Mouse (Mus musculus) myocyte (in vitro differentiated cells): ENCODE measurements around the gene Amt. TPM values are rescaled to one million over a fixed set of nuclear protein-coding genes. Genes with fewer than 3 reads are reported as not detected.

Experiments used
- H3K27me3 ChIP-seq: one replicate; pipeline ENCODE4 v1.6.1; 2011; ENCODE audit not compliant: control insufficient read depth, insufficient read depth, insufficient read length
- H3K36me3 ChIP-seq: one replicate; pipeline ENCODE4 v1.6.1; 2011; ENCODE audit not compliant: control insufficient read depth, insufficient read depth
- H3K4me2 ChIP-seq: one replicate; pipeline ENCODE4 v1.6.1; 2011; ENCODE audit warnings: low read depth, control low read depth
- H3K4me3 ChIP-seq: one replicate; pipeline ENCODE4 v1.5.1; 2011; ENCODE audit warnings: mild to moderate bottlenecking, control low read depth, moderate library complexity
- H3K79me2 ChIP-seq: one replicate; pipeline ENCODE4 v1.6.1; 2011; ENCODE audit not compliant: control insufficient read depth, insufficient read depth
- H3ac ChIP-seq: one replicate; pipeline ENCODE4 v1.6.1; 2011; ENCODE audit not compliant: control insufficient read depth, insufficient read length
- CEBPB ChIP-seq: IDR thresholded peaks from 2 replicates; pipeline ENCODE4 v1.6.1; 2011; ENCODE audit warnings: mild to moderate bottlenecking, moderate library complexity; ENCODE audit not compliant: poor library complexity, insufficient read depth, severe bottlenecking
- E2F4 ChIP-seq: IDR thresholded peaks from one replicate; pipeline ENCODE4 v1.6.1; 2011; ENCODE audit warnings: mild to moderate bottlenecking, control low read depth, moderate library complexity; ENCODE audit not compliant: insufficient read depth
- MAX ChIP-seq: IDR thresholded peaks from one replicate; pipeline ENCODE4 v1.6.1; 2011; ENCODE audit warnings: low read depth, mild to moderate bottlenecking, control low read depth
- MYOD1 ChIP-seq, 3 experiments: IDR thresholded peaks; one replicate each; pipeline ENCODE4 v1.6.1; 2011; ENCODE audit warnings: control low read depth in 2 of 3, low read depth in 2 of 3, mild to moderate bottlenecking in 2 of 3, moderate library complexity in 1 of 3; ENCODE audit not compliant: insufficient read length in 2 of 3, control insufficient read depth in 1 of 3
- MYOG ChIP-seq, 3 experiments: IDR thresholded peaks; one replicate each; pipeline ENCODE4 v1.6.1; 2011; ENCODE audit warnings: control low read depth in 2 of 3, low read depth in 2 of 3, mild to moderate bottlenecking in 2 of 3; ENCODE audit not compliant: insufficient read length in 2 of 3, control insufficient read depth in 1 of 3, insufficient read depth in 1 of 3
- POLR2A ChIP-seq: IDR thresholded peaks from one replicate; pipeline ENCODE4 v1.6.1; 2011; ENCODE audit warnings: low read depth, mild to moderate bottlenecking, control low read depth, moderate library complexity; ENCODE audit not compliant: insufficient read length
- POLR2AphosphoS2 ChIP-seq: IDR thresholded peaks from one replicate; pipeline ENCODE4 v1.6.1; 2011; ENCODE audit warnings: low read depth, control low read depth; ENCODE audit not compliant: insufficient read length
- REST ChIP-seq: IDR thresholded peaks from one replicate; pipeline ENCODE4 v1.6.1; 2011; ENCODE audit warnings: mild to moderate bottlenecking, control low read depth, moderate library complexity; ENCODE audit not compliant: insufficient read depth, insufficient read length
- SRF ChIP-seq: IDR thresholded peaks from one replicate; pipeline ENCODE4 v1.6.1; 2011; ENCODE audit warnings: low read depth; ENCODE audit not compliant: control insufficient read depth, insufficient read length
- TCF12 ChIP-seq: IDR thresholded peaks from one replicate; pipeline ENCODE4 v1.6.1; 2011; ENCODE audit warnings: mild to moderate bottlenecking, control low read depth; ENCODE audit not compliant: poor library complexity, insufficient read depth, severe bottlenecking
- TCF3 ChIP-seq: IDR thresholded peaks from one replicate; pipeline ENCODE4 v1.6.1; 2011; ENCODE audit warnings: low read depth, control low read depth; ENCODE audit not compliant: insufficient read length
- USF1 ChIP-seq: IDR thresholded peaks from one replicate; pipeline ENCODE4 v1.6.1; 2011; ENCODE audit warnings: low read depth, mild to moderate bottlenecking, control low read depth, moderate library complexity
- polyA plus RNA-seq: library from polyadenylated mRNA; unstranded; fragments of >200 nt; fragmentation: generic; extraction: Trizol; gene quantifications from one replicate; pipeline ENCODE4 v1.2.1, GENCODE M21; 2012; ENCODE audit warnings: missing spikeins

The Amt gene
- polyA plus RNA-seq, 1 experiment, result 2.1 TPM

DNA sequence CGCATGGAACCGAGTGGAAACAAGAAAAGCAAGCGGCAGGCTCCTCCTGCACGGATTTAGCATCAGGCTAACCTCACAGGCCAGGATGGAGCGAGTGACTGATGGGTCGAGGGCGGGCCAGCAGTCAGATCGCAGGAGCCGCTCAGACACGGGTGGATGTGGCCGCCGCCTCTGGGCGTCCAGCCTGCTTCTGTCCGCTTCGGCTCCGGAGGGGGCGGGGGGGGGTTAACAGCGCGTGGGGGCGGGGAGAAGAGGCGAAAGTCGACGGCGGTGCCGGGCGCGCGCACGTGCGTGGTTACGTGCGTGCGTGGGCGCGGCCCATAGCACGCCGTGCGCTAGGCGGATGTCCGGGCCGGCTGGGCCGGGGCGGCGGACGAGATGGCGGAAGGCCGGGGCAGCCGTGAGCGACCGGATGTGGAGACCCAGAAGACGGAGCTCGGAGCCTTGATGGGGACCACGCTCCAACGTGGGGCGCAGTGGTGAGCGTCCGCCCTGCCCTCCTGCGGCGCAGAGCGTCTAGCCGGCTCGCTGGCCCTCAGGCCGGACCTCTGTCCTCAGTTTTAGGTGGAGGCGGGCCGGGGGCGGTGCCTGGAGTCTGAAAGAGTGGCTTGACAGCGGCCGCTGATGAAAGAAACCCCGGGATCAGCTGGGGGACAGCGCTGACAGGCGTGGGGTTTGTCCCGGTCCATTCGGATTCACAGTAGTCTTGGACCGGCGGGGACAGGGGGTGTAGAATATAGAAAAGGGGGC is 51.1 kb downstream of the Amt start, which contains the start of gene Usp4:
TSS of gene Usp4 (plus strand) at position 314 of the 750 bp plus-strand sequence.
- H3ac ChIP-seq, result peak within 1 kb of the TSS; percentile 98
- peak within 1 kb of the TSS; percentile 87 for H3K4me3 ChIP-seq
- peaks cover 29% of the 10 kb centered on the region for H3K36me3 ChIP-seq
- H3K27me3 ChIP-seq, result no peaks in the 10 kb centered on the region
- TF ChIP-seq SRF, result no peak
- no peak for TF ChIP-seq USF1
- TF ChIP-seq TCF3, result no peak
- peak; percentile 83 for TF ChIP-seq POLR2AphosphoS2
- no peak for TF ChIP-seq TCF12
- TF ChIP-seq MAX, result no peak
- TF ChIP-seq REST, result no peak
- TF ChIP-seq POLR2A, result peak; percentile 87
- peak in 1 of 3 experiments; percentile 41 for TF ChIP-seq MYOD1 (IDR thresholded peaks at IDR 0.05; ENCODE audit: control insufficient read depth in 1 of 3, insufficient read length in 2 of 3, low read depth in 2 of 3)
- no peak for TF ChIP-seq CEBPB
- TF ChIP-seq E2F4, result no peak
- peak in 1 of 3 experiments; percentile 26 for TF ChIP-seq MYOG (IDR thresholded peaks at IDR 0.05; ENCODE audit: control insufficient read depth in 1 of 3, insufficient read depth in 1 of 3, insufficient read length in 2 of 3, low read depth in 2 of 3)
- H3K79me2 ChIP-seq, result peaks cover 40% of the 10 kb centered on the region
- H3K4me2 ChIP-seq, result peak within 1 kb of the TSS; percentile 90

DNA sequence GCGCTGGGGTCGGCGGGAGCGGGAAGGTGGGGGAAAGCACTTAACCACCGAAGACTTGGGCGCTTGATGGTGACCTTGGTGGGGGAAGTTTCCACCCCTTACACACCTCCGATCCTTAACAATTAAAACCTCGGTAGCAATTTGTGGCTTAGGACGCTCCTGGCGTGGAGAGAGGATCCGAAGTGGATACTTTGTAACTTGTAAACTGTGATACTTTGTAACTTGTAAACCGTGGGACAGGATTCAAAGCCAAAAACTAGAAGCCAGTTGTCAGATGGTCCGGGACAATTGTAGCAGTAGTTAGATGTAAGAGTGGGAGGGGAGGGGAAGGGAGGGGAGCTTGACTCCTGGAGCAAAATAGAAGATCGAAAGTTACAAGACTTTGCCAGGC is 51.6 kb downstream of the Amt start:
- Histone ChIP-seq H3K4me3 (peak overlapping the region; percentile 87), H3K4me2 (peak overlapping the region; percentile 82), H3K79me2 (peaks cover 40% of the 10 kb centered on the region), H3K27me3 (no peaks in the 10 kb centered on the region), H3K36me3 (peaks cover 34% of the 10 kb centered on the region), H3ac (peak overlapping the region; percentile 98)
- no peak for TF ChIP-seq MYOD1 (IDR thresholded peaks at IDR 0.05; ENCODE audit: control insufficient read depth in 1 of 3, insufficient read length in 2 of 3, low read depth in 2 of 3)
- TF ChIP-seq TCF12, result no peak
- TF ChIP-seq TCF3, result no peak
- TF ChIP-seq MAX, result no peak
- no peak for TF ChIP-seq POLR2A
- no peak for TF ChIP-seq USF1
- TF ChIP-seq SRF, result no peak
- TF ChIP-seq CEBPB, result no peak

DNA sequence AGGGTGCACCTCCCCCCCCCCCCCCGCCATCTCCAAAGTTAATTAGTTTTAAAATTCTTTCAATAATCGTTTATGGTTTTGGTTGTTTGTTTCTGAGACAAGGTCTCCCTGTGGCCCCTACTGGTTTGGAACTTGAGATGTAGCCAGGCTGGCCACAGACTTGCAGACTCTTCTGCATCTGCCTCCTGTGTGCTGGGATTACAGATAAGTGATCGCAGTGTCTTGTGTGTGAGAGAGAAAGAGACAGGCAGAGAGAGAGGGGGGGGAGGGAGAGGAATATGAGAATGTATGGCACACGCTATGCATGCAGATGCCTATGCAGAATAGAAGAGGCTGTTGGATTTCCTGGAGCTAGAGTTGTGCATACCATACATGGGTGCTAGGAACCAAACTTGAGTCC is 53.1 kb downstream of the Amt start:
- peaks cover 43% of the 10 kb centered on the region for H3K36me3 ChIP-seq
- no peak overlapping the region for H3K4me3 ChIP-seq
- peaks cover 48% of the 10 kb centered on the region for H3K79me2 ChIP-seq
- TF ChIP-seq MYOG (IDR thresholded peaks at IDR 0.05; ENCODE audit: control insufficient read depth in 1 of 3, insufficient read depth in 1 of 3, insufficient read length in 2 of 3, low read depth in 2 of 3) (no peak), POLR2AphosphoS2 (no peak), SRF (no peak)
- H3ac ChIP-seq, result no peak overlapping the region
- H3K4me2 ChIP-seq, result no peak overlapping the region
- H3K27me3 ChIP-seq, result no peaks in the 10 kb centered on the region

Other genes starting within 250 kb of the Amt start
- 32.0 TPM for gene Gmppb, start 247.6 kb upstream of the Amt start, polyA plus RNA-seq
- 1.8 TPM for gene Amigo3, start 243.7 kb upstream of the Amt start, polyA plus RNA-seq
- 0.65 TPM for gene Mst1, start 216.4 kb upstream of the Amt start, polyA plus RNA-seq
- 33.4 TPM for gene Rnf123, start 213.5 kb upstream of the Amt start, polyA plus RNA-seq
- gene Apeh, start 202.2 kb upstream of the Amt start, polyA plus RNA-seq, result 59.0 TPM
- 0.56 TPM for gene Bsn, start 106.5 kb upstream of the Amt start, polyA plus RNA-seq
- 195 TPM for gene Dag1, start 32.9 kb upstream of the Amt start, polyA plus RNA-seq
- gene Nicn1, start 6.4 kb upstream of the Amt start, polyA plus RNA-seq, result 37.9 TPM
- 306 TPM for gene Rhoa, start 9.3 kb downstream of the Amt start, polyA plus RNA-seq
- gene Tcta, start 9.3 kb downstream of the Amt start, polyA plus RNA-seq, result 29.8 TPM
- 393 TPM for gene Gpx1, start 42.0 kb downstream of the Amt start, polyA plus RNA-seq
- gene Usp4, start 51.0 kb downstream of the Amt start, polyA plus RNA-seq, result 89.4 TPM
- gene 1700102P08Rik, start 96.0 kb downstream of the Amt start, polyA plus RNA-seq, result 0.17 TPM
- not detected for gene Ccdc36, start 131.6 kb downstream of the Amt start, polyA plus RNA-seq
- gene BC048562, start 139.6 kb downstream of the Amt start, polyA plus RNA-seq, result not detected
- 30.4 TPM for gene Ccdc71, start 163.7 kb downstream of the Amt start, polyA plus RNA-seq
- gene Klhdc8b, start 164.7 kb downstream of the Amt start, polyA plus RNA-seq, result 3.7 TPM
- 61.6 TPM for gene Lamb2, start 182.9 kb downstream of the Amt start, polyA plus RNA-seq
- 86.6 TPM for gene Usp19, start 193.7 kb downstream of the Amt start, polyA plus RNA-seq
- gene Qars, start 210.9 kb downstream of the Amt start, polyA plus RNA-seq, result 168 TPM
- 44.0 TPM for gene Qrich1, start 220.0 kb downstream of the Amt start, polyA plus RNA-seq